Mouse (Mus musculus): ENCODE measurements around the gene Clec2e.

DNA sequence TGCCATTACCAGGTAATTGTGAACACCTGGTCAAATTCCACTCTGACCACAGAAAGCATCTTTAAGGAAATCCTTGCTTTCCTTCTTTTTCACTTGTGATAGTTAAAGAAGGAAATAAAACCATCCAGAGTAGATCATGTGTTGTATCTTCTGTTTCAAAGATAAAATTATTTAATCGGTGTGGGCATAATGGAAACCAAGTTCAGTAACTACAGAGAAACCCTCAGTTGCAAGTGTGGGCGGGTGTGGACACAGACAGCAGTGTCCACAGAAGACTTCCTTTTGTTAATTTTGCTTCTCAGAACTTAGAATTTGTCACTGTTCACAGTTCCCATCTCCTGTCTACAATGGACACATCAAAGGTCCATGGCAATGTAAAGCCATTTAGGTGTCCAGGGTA lies 55.1 kb downstream of the Clec2e start, which contains the start of gene Klrb1f:
- TF ChIP-seq CTCF (IDR thresholded peaks at IDR 0.05; ENCODE audit: low read depth) = no peak
- TF ChIP-seq EP300 (IDR thresholded peaks at IDR 0.05; ENCODE audit: low read depth) = no peak
